Mouse (Mus musculus): ENCODE data around the gene Zpld1. TPM values are rescaled to one million over a fixed set of nuclear protein-coding genes. Genes with fewer than 3 reads are reported as not detected.

Gene Zpld1
- not detected in 2 replicates for polyA plus RNA-seq (2015; fragmentation: Nextera tagmentation; extraction: Ambion mirVana)

DNA sequence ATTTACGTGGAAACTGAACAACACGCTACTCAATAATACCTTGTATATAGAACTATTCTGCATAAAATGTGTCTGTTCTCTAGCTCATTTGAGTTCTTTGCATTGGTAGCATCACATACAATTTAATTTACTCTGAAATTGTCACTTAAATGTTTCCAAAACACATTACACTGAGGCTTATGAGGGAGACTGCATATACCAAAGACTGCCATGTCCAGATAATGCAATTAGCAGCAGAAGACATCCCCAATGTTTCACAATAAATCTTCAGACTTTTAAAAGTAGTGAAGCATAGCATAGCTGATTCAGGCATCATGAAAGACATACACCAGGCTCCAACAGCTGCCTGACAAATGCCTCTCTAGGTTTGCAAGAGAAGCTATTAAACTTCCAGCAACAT, at the start of gene Zpld1:
Zpld1 (minus strand) TSS at position 101 of the 400 bp plus-strand sequence.
- no peaks in the 10 kb centered on the region for H3K27me3 ChIP-seq (ENCODE audit: control insufficient read depth, insufficient read depth, low read length)
- no peaks in the 10 kb centered on the region for H3K36me3 ChIP-seq (ENCODE audit: control insufficient read depth, insufficient read depth)
- no peak within 1 kb of the TSS for H3K9ac ChIP-seq (ENCODE audit: low read length)
- no peak within 1 kb of the TSS for H3K27ac ChIP-seq (ENCODE audit: low read length)
- no peak for ATAC-seq (replicated peaks; ENCODE audit: extremely low read depth, insufficient read depth, low FRiP score)
- no peaks in the 10 kb centered on the region for H3K9me3 ChIP-seq (replicated peaks; ENCODE audit: control insufficient read depth, low read length)
- H3K4me2 ChIP-seq (ENCODE audit: low read depth, low read length), result no peak within 1 kb of the TSS
- WGBS, result 93% methylated on average over 2 of the region's 2 CpGs
- H3K4me1 ChIP-seq (ENCODE audit: control insufficient read depth, insufficient read depth, low read length), result no peaks in the 10 kb centered on the region
- H3K4me3 ChIP-seq (ENCODE audit: low read length), result no peak within 1 kb of the TSS

DNA sequence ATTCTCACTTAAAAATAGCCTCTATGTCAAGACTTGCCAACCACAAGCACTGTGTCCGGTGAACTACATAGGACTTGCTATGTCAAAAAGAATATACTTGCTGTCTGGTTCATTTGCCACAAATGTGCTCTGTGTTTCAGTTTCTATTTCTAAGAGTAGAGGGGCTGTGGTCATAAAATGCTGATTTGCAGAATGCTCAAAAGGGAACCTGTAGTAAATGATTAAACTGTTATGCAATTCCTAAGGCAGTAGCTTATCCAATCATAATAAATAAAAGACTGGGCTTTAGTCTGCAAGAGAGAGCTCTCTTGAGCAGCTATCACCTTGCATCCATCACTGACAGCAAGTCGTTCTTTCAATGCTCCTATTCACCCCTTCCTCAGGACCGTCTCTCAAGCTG, 47.9 kb upstream of the Zpld1 start:
- Histone ChIP-seq H3K4me2 (ENCODE audit: low read depth, low read length) (no peak overlapping the region), H3K27ac (ENCODE audit: low read length) (no peak overlapping the region), H3K27me3 (ENCODE audit: control insufficient read depth, insufficient read depth, low read length) (no peaks in the 10 kb centered on the region), H3K4me3 (ENCODE audit: low read length) (no peak overlapping the region), H3K36me3 (ENCODE audit: control insufficient read depth, insufficient read depth) (no peaks in the 10 kb centered on the region), H3K9me3 (replicated peaks; ENCODE audit: control insufficient read depth, low read length) (no peaks in the 10 kb centered on the region; the same call in 1 of the 2 replicates), H3K9ac (ENCODE audit: low read length) (no peak overlapping the region), H3K4me1 (ENCODE audit: control insufficient read depth, insufficient read depth, low read length) (no peaks in the 10 kb centered on the region)
- 75% methylated on average over 3 of the region's 3 CpGs for WGBS
- ATAC-seq (replicated peaks; ENCODE audit: extremely low read depth, insufficient read depth, low FRiP score), result no peak

DNA sequence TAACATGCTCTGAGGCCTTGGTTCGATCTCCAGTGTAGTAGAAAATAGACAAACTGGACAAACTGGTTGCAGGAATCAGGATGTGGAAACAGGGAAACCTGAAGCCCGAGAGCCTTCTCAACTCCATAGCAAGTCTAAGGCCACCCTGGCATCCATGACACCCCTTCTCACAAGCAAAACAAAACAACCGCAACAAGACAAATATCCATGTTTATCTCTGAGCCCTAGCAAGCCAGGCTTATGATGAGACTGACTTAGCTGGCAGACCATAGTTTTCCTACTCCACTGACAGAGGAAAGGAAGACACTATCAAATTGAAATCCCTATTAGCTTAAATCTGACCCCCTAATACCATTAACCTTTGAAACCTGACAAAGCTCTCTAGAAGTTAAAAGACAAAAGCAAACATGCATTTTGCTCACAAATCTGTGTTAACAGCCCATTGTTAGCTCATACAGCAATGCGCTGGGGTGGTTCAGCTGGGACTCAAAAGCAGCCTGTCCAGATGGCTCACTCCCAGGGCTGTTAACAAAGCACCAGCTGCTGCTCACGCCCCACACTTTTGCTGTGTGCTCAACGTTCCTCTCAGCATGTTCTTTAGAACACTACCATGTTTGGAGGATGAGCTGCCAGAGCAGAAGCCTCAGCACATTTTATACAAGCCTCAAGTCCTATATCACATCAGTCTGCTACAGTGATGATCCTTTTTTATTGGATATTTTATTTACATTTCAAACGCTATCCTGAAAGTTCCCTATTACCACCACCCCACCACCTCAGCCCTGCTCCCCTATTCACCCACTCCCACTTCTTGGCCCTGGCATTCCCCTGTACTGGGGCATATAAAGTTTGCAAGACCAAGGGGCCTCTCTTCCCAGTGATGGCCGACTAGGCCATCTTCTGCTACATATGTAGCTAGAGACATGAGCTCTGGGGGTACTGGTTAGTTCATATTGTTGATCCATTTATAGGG, 24.0 kb upstream of the Zpld1 start:
- Histone ChIP-seq H3K9ac (ENCODE audit: low read length) (no peak overlapping the region), H3K27ac (ENCODE audit: low read length) (no peak overlapping the region), H3K4me3 (ENCODE audit: low read length) (no peak overlapping the region), H3K36me3 (ENCODE audit: control insufficient read depth, insufficient read depth) (no peaks in the 10 kb centered on the region), H3K4me1 (ENCODE audit: control insufficient read depth, insufficient read depth, low read length) (no peaks in the 10 kb centered on the region), H3K4me2 (ENCODE audit: low read depth, low read length) (no peak overlapping the region), H3K9me3 (replicated peaks; ENCODE audit: control insufficient read depth, low read length) (no peaks in the 10 kb centered on the region), H3K27me3 (ENCODE audit: control insufficient read depth, insufficient read depth, low read length) (no peaks in the 10 kb centered on the region)
- 58% methylated on average over 8 of the region's 8 CpGs for WGBS
- ATAC-seq (replicated peaks; ENCODE audit: extremely low read depth, insufficient read depth, low FRiP score), result no peak

DNA sequence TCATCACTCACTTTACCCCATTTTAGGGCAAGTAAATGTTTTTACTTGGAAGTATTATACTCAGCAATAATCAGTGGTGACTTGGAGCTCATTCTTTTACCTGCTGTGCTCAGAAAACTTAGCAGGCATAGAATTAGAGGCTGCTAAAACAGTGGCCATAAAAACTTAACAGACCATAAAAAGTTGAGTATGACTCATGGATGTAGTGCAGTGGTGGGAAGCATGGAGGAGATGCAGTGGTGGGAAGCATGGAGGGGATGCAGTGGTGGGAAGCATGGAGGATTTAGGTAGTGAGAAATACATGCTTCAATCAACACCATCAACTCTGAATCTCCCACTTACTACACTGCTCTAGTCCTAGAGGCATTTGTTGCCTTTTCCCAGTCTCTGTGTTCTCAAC, 19.2 kb upstream of the Zpld1 start:
- Histone ChIP-seq H3K9ac (ENCODE audit: low read length) (no peak overlapping the region), H3K27me3 (ENCODE audit: control insufficient read depth, insufficient read depth, low read length) (no peaks in the 10 kb centered on the region), H3K9me3 (replicated peaks; ENCODE audit: control insufficient read depth, low read length) (no peaks in the 10 kb centered on the region), H3K4me1 (ENCODE audit: control insufficient read depth, insufficient read depth, low read length) (no peaks in the 10 kb centered on the region), H3K4me2 (ENCODE audit: low read depth, low read length) (no peak overlapping the region), H3K27ac (ENCODE audit: low read length) (no peak overlapping the region), H3K4me3 (ENCODE audit: low read length) (no peak overlapping the region), H3K36me3 (ENCODE audit: control insufficient read depth, insufficient read depth) (no peaks in the 10 kb centered on the region)
- ATAC-seq (replicated peaks; ENCODE audit: extremely low read depth, insufficient read depth, low FRiP score), result no peak

DNA sequence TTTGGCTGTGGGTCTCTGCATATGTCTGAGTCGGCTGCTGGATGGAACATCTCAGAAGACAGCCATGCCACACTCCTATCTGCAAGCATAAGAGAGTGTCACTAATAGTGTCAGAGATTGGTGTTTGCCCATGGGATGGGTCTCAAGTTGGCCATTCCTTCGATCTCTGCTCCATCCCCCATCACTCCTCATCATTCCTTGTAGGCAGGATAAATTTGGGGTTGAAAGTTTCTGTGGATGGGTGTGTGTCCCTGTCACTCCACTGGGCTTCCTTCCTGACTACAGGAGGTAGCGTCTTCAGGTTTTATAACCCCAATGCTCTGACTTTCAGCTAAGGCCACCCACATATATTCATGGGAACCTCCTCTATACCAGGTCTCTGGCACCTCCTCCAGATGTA, 14.3 kb upstream of the Zpld1 start:
- ATAC-seq (replicated peaks; ENCODE audit: extremely low read depth, insufficient read depth, low FRiP score), result no peak; the same call in 1 of the 2 replicates
- no peak overlapping the region for H3K27ac ChIP-seq (ENCODE audit: low read length)
- H3K27me3 ChIP-seq (ENCODE audit: control insufficient read depth, insufficient read depth, low read length), result no peaks in the 10 kb centered on the region
- no peak overlapping the region for H3K4me3 ChIP-seq (ENCODE audit: low read length)
- H3K4me2 ChIP-seq (ENCODE audit: low read depth, low read length), result no peak overlapping the region
- WGBS, result 79% methylated on average over 3 of the region's 3 CpGs
- no peaks in the 10 kb centered on the region for H3K9me3 ChIP-seq (replicated peaks; ENCODE audit: control insufficient read depth, low read length)
- H3K36me3 ChIP-seq (ENCODE audit: control insufficient read depth, insufficient read depth), result no peaks in the 10 kb centered on the region
- no peaks in the 10 kb centered on the region for H3K4me1 ChIP-seq (ENCODE audit: control insufficient read depth, insufficient read depth, low read length)
- no peak overlapping the region for H3K9ac ChIP-seq (ENCODE audit: low read length)

DNA sequence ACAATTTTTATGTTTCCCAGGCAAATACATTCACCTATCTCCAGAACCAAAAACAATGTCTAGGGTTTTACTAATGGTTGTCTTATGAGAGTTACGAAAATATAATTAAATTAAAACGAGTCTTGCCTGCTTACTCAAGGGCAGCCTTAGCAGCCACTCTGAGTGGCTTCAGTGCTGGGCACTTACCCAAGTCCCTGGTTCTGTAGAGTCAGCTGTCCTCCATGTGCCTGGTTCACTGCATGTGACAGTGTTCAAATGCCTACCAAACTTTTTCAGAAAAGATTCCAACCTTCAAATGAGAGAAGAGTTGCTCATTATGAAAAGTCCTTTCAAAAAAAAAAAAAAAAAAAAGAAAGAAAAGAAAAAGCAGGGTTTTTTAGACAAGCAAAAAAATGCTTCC, 15.1 kb downstream of the Zpld1 start:
- no peaks in the 10 kb centered on the region for H3K4me1 ChIP-seq (ENCODE audit: control insufficient read depth, insufficient read depth, low read length)
- no peaks in the 10 kb centered on the region for H3K36me3 ChIP-seq (ENCODE audit: control insufficient read depth, insufficient read depth)
- H3K9ac ChIP-seq (ENCODE audit: low read length), result no peak overlapping the region
- no peak overlapping the region for H3K27ac ChIP-seq (ENCODE audit: low read length)
- no peak overlapping the region for H3K4me3 ChIP-seq (ENCODE audit: low read length)
- 74% methylated on average over 2 of the region's 2 CpGs for WGBS
- no peak for ATAC-seq (replicated peaks; ENCODE audit: extremely low read depth, insufficient read depth, low FRiP score)
- no peak overlapping the region for H3K4me2 ChIP-seq (ENCODE audit: low read depth, low read length)
- no peaks in the 10 kb centered on the region for H3K27me3 ChIP-seq (ENCODE audit: control insufficient read depth, insufficient read depth, low read length)
- no peaks in the 10 kb centered on the region for H3K9me3 ChIP-seq (replicated peaks; ENCODE audit: control insufficient read depth, low read length)

DNA sequence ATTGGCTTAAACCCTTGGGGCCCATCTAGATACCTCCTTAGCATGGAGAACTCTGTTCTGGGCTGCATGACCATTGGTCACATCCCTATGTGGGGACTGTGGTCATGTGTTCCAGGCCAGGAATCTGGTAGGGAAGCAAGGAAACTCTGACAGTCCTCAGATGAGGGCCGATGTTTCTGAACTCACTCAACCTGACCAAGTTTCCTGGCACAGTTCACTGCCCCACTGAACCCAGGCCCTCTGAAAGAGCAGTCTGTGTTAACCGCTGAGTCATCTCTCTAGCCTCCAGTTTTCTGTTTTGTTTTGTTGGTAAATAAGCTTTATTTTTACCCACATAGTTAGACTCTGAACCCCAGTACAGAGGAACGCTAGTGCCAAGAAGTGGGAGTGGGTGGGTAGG, 20.3 kb downstream of the Zpld1 start:
- Histone ChIP-seq H3K9ac (ENCODE audit: low read length) (no peak overlapping the region), H3K4me3 (ENCODE audit: low read length) (no peak overlapping the region), H3K36me3 (ENCODE audit: control insufficient read depth, insufficient read depth) (no peaks in the 10 kb centered on the region), H3K4me1 (ENCODE audit: control insufficient read depth, insufficient read depth, low read length) (no peaks in the 10 kb centered on the region), H3K27ac (ENCODE audit: low read length) (no peak overlapping the region), H3K4me2 (ENCODE audit: low read depth, low read length) (no peak overlapping the region), H3K9me3 (replicated peaks; ENCODE audit: control insufficient read depth, low read length) (no peaks in the 10 kb centered on the region), H3K27me3 (ENCODE audit: control insufficient read depth, insufficient read depth, low read length) (no peaks in the 10 kb centered on the region)
- no peak for ATAC-seq (replicated peaks; ENCODE audit: extremely low read depth, insufficient read depth, low FRiP score)
- WGBS, result 84% methylated on average over 3 of the region's 3 CpGs

DNA sequence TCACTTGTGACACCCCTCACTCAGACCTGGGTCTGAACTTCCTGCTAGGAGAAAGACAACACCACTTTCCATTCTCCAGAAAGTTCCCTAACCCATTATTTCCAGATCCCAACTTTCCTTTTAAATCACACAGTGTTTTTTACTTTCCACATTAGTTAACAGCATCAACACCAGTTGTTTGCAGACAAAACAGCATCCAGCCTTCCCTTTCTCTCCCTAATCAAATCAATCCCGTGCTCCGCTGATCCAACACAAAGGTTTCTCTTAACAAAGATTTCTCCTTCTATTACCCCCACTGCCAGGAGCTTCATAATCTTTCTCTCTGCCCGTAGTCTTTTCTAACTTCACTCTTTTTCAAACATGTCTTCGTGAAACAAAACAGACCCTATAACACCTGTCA, 32.5 kb downstream of the Zpld1 start:
- no peak overlapping the region for H3K27ac ChIP-seq (ENCODE audit: low read length)
- H3K9ac ChIP-seq (ENCODE audit: low read length), result no peak overlapping the region
- no peak for ATAC-seq (replicated peaks; ENCODE audit: extremely low read depth, insufficient read depth, low FRiP score)
- WGBS, result 39% methylated on average over 4 of the region's 4 CpGs
- H3K9me3 ChIP-seq (replicated peaks; ENCODE audit: control insufficient read depth, low read length), result no peaks in the 10 kb centered on the region
- H3K27me3 ChIP-seq (ENCODE audit: control insufficient read depth, insufficient read depth, low read length), result no peaks in the 10 kb centered on the region
- H3K4me2 ChIP-seq (ENCODE audit: low read depth, low read length), result no peak overlapping the region
- H3K4me3 ChIP-seq (ENCODE audit: low read length), result no peak overlapping the region
- no peaks in the 10 kb centered on the region for H3K4me1 ChIP-seq (ENCODE audit: control insufficient read depth, insufficient read depth, low read length)
- no peaks in the 10 kb centered on the region for H3K36me3 ChIP-seq (ENCODE audit: control insufficient read depth, insufficient read depth)

DNA sequence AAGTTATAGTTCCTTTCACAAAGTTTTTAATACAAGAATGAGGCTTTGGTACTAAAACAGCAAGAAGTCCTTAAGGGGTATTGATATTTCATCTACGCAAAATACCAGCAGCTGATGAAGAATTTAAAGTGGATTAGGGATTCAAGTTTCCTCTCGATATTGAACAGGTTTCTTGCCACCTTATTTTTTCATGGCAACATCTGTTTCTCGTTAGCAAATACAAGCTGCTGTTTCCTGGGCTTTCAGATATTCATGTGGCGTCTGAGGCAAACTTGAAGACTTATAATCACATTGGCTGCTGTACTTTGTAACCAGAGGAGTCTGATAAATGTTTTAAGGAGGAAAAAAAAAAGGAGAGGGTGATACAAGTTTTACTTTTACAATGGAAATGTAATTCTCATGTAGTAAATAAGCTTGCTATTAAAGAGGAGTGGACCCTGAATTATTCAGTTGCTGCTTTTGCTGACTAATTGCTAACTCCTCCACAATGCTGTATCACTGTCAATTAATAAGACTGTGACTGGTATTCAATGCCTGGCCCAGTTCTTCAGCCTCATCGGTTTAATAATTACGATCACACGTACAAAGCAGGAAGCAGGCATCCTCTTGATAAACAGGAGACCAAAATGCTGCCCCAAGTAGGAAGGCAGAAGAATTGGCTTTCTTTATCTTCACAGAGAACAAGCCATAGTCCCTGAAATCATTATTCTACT, 36.8 kb downstream of the Zpld1 start:
- Histone ChIP-seq H3K9me3 (replicated peaks; ENCODE audit: control insufficient read depth, low read length) (no peaks in the 10 kb centered on the region), H3K27ac (ENCODE audit: low read length) (no peak overlapping the region), H3K4me3 (ENCODE audit: low read length) (no peak overlapping the region), H3K36me3 (ENCODE audit: control insufficient read depth, insufficient read depth) (no peaks in the 10 kb centered on the region), H3K4me1 (ENCODE audit: control insufficient read depth, insufficient read depth, low read length) (no peaks in the 10 kb centered on the region), H3K4me2 (ENCODE audit: low read depth, low read length) (no peak overlapping the region), H3K27me3 (ENCODE audit: control insufficient read depth, insufficient read depth, low read length) (no peaks in the 10 kb centered on the region), H3K9ac (ENCODE audit: low read length) (no peak overlapping the region)
- WGBS, result 51% methylated on average over 7 of the region's 7 CpGs
- ATAC-seq (replicated peaks; ENCODE audit: extremely low read depth, insufficient read depth, low FRiP score), result no peak
